Mouse (Mus musculus): ENCODE measurements around the gene Asic2. TPM values are rescaled to one million over a fixed set of nuclear protein-coding genes. Genes with fewer than 3 reads are reported as not detected.
A peak's percentile ranks its signal among the peaks of the same experiment; 100 is the strongest.

Gene Asic2
- polyA plus RNA-seq, 2 experiments: 0.01 to 0.04 TPM

DNA sequence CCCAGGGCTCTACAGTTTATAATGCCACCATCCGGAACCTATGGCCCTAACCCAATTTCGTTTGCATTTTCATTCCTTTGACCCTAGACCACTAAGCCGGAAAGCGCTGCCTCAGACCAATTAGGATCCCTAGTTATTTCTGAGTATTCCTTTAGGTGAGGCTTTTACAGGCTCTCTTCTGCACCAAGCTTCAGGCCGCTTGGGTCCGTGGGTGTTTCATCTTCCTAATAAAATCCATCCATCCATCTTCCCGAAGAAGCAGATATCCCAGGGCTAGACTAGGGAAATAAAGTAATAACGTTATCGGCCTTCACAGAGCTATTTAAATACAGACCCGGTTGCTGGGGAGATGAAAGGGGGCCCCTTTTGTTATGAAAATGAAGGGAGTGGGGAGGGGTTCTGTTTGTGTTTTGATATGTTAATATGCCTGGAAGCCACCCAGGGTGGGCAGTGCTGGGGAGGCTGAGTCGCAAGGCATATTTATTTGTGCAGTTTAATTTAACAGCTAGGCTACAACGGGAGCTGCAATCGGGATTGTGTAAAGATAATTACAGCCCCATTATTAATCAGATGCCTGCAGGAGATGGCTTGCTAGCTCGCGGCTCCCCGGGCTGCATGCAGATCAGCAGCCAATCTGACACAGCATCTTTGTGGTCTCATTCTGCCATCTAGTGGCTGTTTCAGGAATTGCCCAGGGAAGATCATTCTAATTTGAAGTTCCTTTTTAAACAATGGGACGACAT lies 355.3 kb downstream of the Asic2 start:
- DNase-seq (ENCODE audit: low read depth in 3 of 3, low spot score in 3 of 3): peak; percentile 24 to 41 (median 27)
- 5% methylated on average over 17 of the region's 17 CpGs for WGBS (ENCODE audit: insufficient replicate concordance)
- H3K36me3 ChIP-seq (replicated peaks; ENCODE audit: control insufficient read depth, insufficient read depth, low read depth): no peaks in the 10 kb centered on the region
- no peak overlapping the region for H3K9ac ChIP-seq (replicated peaks)
- no peaks in the 10 kb centered on the region for H3K4me1 ChIP-seq (replicated peaks; ENCODE audit: control insufficient read depth in 2 of 2, insufficient read depth in 2 of 2, low read length in 1 of 2)
- no peak for TF ChIP-seq EP300 (IDR thresholded peaks at IDR 0.05; ENCODE audit: low read depth)
- peak; percentile 86 for TF ChIP-seq CTCF (IDR thresholded peaks at IDR 0.05; ENCODE audit: low read depth)
- no peak overlapping the region for H3K4me3 ChIP-seq (ENCODE audit: insufficient read depth in 1 of 2, low read depth in 2 of 2, low read length in 2 of 2)
- no peak for ATAC-seq (ENCODE audit: insufficient read depth)
- no peak overlapping the region for H3K27ac ChIP-seq
- peaks cover 6% of the 10 kb centered on the region for H3K27me3 ChIP-seq (ENCODE audit: control insufficient read depth, insufficient read depth, low read length)
- no peak overlapping the region for H3K4me2 ChIP-seq (ENCODE audit: low read depth)
- H3K9me3 ChIP-seq (ENCODE audit: control insufficient read depth, low read length): no peaks in the 10 kb centered on the region

DNA sequence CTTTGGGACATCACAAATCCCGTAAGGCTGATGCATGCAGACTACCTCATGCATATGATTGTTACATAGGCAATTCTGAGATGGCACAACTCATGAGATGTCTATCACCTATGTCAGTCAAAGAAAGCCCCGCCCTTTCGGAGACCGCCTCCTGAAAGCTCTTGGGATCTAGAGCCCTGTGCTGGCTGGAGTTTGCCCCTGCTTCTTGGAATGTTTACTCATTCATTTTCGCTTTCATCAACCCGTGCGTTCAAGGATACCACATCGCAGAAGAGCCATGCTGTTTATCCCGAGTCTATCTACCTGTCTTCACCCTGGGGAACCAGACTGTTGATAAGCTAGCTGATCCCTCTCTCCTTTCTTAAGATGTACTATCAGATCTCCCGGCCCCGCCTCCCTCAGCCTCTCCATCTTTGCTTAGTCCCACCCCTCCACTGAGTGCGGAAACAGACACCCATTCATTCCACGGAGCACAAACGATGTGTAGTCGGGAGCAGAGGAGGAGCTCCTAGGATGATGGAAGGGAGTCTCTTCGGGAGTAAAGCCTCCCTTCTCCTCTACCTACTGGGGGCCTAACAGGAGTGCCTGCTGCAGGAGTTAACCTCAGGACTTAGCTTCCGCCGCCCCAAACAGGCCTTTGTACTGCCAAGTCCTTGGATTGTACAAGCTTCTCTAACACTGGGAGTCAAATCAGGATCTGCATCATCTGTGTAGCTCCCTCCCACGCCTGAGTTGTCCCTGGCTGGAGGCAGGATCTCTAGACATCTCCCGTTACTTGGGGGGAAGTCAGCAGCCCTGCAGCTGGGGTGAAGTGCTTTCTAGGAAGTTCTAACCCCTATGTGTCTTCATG lies 356.1 kb downstream of the Asic2 start:
- Histone ChIP-seq H3K36me3 (replicated peaks; ENCODE audit: control insufficient read depth, insufficient read depth, low read depth) (no peaks in the 10 kb centered on the region), H3K27me3 (ENCODE audit: control insufficient read depth, insufficient read depth, low read length) (peaks cover 6% of the 10 kb centered on the region), H3K4me2 (ENCODE audit: low read depth) (no peak overlapping the region), H3K9ac (replicated peaks) (no peak overlapping the region), H3K4me1 (replicated peaks; ENCODE audit: control insufficient read depth in 2 of 2, insufficient read depth in 2 of 2, low read length in 1 of 2) (no peaks in the 10 kb centered on the region), H3K27ac (no peak overlapping the region), H3K9me3 (ENCODE audit: control insufficient read depth, low read length) (no peaks in the 10 kb centered on the region), H3K4me3 (ENCODE audit: insufficient read depth in 1 of 2, low read depth in 2 of 2, low read length in 2 of 2) (no peak overlapping the region)
- TF ChIP-seq CTCF (IDR thresholded peaks at IDR 0.05; ENCODE audit: low read depth): no peak
- DNase-seq (ENCODE audit: low read depth in 3 of 3, low spot score in 3 of 3) (no peak), ATAC-seq (ENCODE audit: insufficient read depth) (no peak)
- WGBS (ENCODE audit: insufficient replicate concordance): 8% methylated on average over 20 of the region's 20 CpGs

DNA sequence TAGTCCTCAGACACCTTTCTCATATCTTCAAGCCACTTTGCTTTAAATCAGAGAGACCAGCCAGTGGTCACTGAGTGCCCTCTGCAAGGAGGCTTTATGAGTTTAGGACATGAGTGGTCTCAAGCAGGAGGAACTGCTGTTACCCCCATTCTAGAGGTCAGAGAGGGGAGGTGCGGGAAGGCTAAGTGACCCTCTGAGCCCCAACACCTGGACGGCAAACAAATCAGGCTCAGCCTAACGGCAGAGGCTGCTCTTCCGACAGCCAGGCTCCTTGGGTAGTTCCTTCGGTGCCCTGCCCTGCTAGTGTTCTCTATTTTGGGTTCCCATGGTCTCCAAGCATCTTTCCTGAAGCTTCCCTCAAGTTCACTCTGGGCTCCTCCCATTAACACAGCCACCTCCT lies 357.8 kb downstream of the Asic2 start:
- no peak for DNase-seq (ENCODE audit: low read depth in 3 of 3, low spot score in 3 of 3)
- H3K9ac ChIP-seq (replicated peaks): no peak overlapping the region
- H3K36me3 ChIP-seq (replicated peaks; ENCODE audit: control insufficient read depth, insufficient read depth, low read depth): no peaks in the 10 kb centered on the region
- peaks cover 6% of the 10 kb centered on the region for H3K27me3 ChIP-seq (ENCODE audit: control insufficient read depth, insufficient read depth, low read length)
- no peak overlapping the region for H3K4me3 ChIP-seq (ENCODE audit: insufficient read depth in 1 of 2, low read depth in 2 of 2, low read length in 2 of 2)
- TF ChIP-seq CTCF (IDR thresholded peaks at IDR 0.05; ENCODE audit: low read depth) (no peak), EP300 (IDR thresholded peaks at IDR 0.05; ENCODE audit: low read depth) (no peak)
- ATAC-seq (ENCODE audit: insufficient read depth): no peak
- H3K27ac ChIP-seq: no peak overlapping the region
- no peaks in the 10 kb centered on the region for H3K9me3 ChIP-seq (ENCODE audit: control insufficient read depth, low read length)
- no peak overlapping the region for H3K4me2 ChIP-seq (ENCODE audit: low read depth)
- WGBS (ENCODE audit: insufficient replicate concordance): 51% methylated on average over 5 of the region's 5 CpGs
- no peaks in the 10 kb centered on the region for H3K4me1 ChIP-seq (replicated peaks; ENCODE audit: control insufficient read depth in 2 of 2, insufficient read depth in 2 of 2, low read length in 1 of 2)

DNA sequence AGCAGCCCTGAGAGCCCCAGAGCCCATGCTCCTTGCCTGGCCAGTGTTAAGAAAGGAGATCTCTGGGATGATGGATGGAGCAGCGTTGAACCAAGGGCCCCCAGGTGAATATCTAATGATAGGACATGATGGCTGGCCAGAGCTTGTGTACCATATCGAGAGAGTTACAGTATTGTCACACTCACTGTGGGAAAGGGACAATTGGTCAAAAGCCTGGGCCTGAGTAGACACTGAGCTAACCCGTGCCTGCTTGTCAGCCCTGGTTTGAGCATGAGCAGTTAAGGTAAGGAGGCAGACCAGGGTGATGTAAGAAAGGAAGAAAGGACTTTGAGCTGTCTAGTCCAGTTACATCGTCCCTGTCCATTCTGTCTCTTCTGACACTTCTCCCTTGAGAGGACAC lies 365.3 kb downstream of the Asic2 start:
- no peak for DNase-seq (ENCODE audit: low read depth in 3 of 3, low spot score in 3 of 3)
- Histone ChIP-seq H3K9ac (replicated peaks) (no peak overlapping the region), H3K9me3 (ENCODE audit: control insufficient read depth, low read length) (no peaks in the 10 kb centered on the region)

DNA sequence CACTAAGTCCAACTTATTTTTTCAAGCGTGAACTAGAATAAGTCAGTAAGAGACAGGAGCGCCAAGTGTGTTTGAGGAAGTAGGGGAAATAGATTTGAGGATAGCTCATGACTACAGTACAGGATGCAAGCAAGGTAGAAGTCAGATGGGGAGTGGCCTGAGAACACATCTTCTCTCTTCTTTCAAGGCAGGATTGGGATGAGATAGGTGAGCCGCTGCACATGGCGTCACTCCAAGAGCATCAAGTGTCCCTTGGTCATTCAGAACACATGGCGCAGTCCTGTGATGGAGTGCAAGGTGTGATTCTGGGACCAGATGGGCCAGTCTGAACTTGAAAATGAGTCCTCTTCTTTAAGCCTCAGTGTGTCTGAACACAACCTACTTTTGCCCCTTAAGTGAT lies 366.5 kb downstream of the Asic2 start:
- DNase-seq (ENCODE audit: low read depth in 3 of 3, low spot score in 3 of 3): no peak
- 80% methylated on average over 5 of the region's 5 CpGs for WGBS (ENCODE audit: insufficient replicate concordance)

More for the DNA sequence above, 365.3 kb downstream of the Asic2 start:
- no peak for TF ChIP-seq EP300 (IDR thresholded peaks at IDR 0.05; ENCODE audit: low read depth)
- TF ChIP-seq CTCF (IDR thresholded peaks at IDR 0.05; ENCODE audit: low read depth): no peak
- H3K4me1 ChIP-seq (replicated peaks; ENCODE audit: control insufficient read depth in 2 of 2, insufficient read depth in 2 of 2, low read length in 1 of 2): no peaks in the 10 kb centered on the region
- no peak overlapping the region for H3K4me2 ChIP-seq (ENCODE audit: low read depth)
- H3K36me3 ChIP-seq (replicated peaks; ENCODE audit: control insufficient read depth, insufficient read depth, low read depth): no peaks in the 10 kb centered on the region
- ATAC-seq (ENCODE audit: insufficient read depth): no peak
- H3K27me3 ChIP-seq (ENCODE audit: control insufficient read depth, insufficient read depth, low read length): no peaks in the 10 kb centered on the region
- H3K27ac ChIP-seq: no peak overlapping the region
- 51% methylated on average over 4 of the region's 4 CpGs for WGBS (ENCODE audit: insufficient replicate concordance)
- no peak overlapping the region for H3K4me3 ChIP-seq (ENCODE audit: insufficient read depth in 1 of 2, low read depth in 2 of 2, low read length in 2 of 2)

More for the DNA sequence above, 366.5 kb downstream of the Asic2 start:
- no peak overlapping the region for H3K4me3 ChIP-seq (ENCODE audit: insufficient read depth in 1 of 2, low read depth in 2 of 2, low read length in 2 of 2)
- no peaks in the 10 kb centered on the region for H3K4me1 ChIP-seq (replicated peaks; ENCODE audit: control insufficient read depth in 2 of 2, insufficient read depth in 2 of 2, low read length in 1 of 2)
- no peaks in the 10 kb centered on the region for H3K36me3 ChIP-seq (replicated peaks; ENCODE audit: control insufficient read depth, insufficient read depth, low read depth)
- TF ChIP-seq EP300 (IDR thresholded peaks at IDR 0.05; ENCODE audit: low read depth) (no peak), CTCF (IDR thresholded peaks at IDR 0.05; ENCODE audit: low read depth) (no peak)
- no peaks in the 10 kb centered on the region for H3K27me3 ChIP-seq (ENCODE audit: control insufficient read depth, insufficient read depth, low read length)
- ATAC-seq (ENCODE audit: insufficient read depth): no peak
- H3K9ac ChIP-seq (replicated peaks): no peak overlapping the region
- no peaks in the 10 kb centered on the region for H3K9me3 ChIP-seq (ENCODE audit: control insufficient read depth, low read length)
- H3K27ac ChIP-seq: no peak overlapping the region
- no peak overlapping the region for H3K4me2 ChIP-seq (ENCODE audit: low read depth)
